Mouse (Mus musculus): ENCODE results near the gene Hacd3.
"Not testable (repeated sequence)": the region's sequence is repeated elsewhere in the genome, so short reads cannot be mapped to it uniquely, and the experiment has no call there.

Hacd3 gene

GRCm38 (mm10) chr9:65020991-65021886 is at the start of gene Hacd3:
Gene Hacd3, minus strand, starts transcription at chr9:65021693.
- DNase-seq (ENCODE audit: low spot score): peak; percentile 78

- no peak for DNase-seq (ENCODE audit: low spot score)
Measured at GRCm38 (mm10) chr9:65070587-65070986, 49.1 kb upstream of the Hacd3 start.

- DNase-seq (ENCODE audit: low spot score): no peak
Measured at GRCm38 (mm10) chr9:65064251-65064650, 42.8 kb upstream of the Hacd3 start.

GRCm38 (mm10) chr9:65050981-65051380 is 29.5 kb upstream of the Hacd3 start:
- DNase-seq (ENCODE audit: low spot score): no peak

GRCm38 (mm10) chr9:65049422-65049821 is 27.9 kb upstream of the Hacd3 start:
- DNase-seq (ENCODE audit: low spot score): no peak

GRCm38 (mm10) chr9:65046993-65047392 is 25.5 kb upstream of the Hacd3 start:
- no peak for DNase-seq (ENCODE audit: low spot score)

GRCm38 (mm10) chr9:65041430-65041829 is 19.9 kb upstream of the Hacd3 start:
- DNase-seq (ENCODE audit: low spot score): no peak

- no peak for DNase-seq (ENCODE audit: low spot score)
Measured at GRCm38 (mm10) chr9:65036861-65037260, 15.4 kb upstream of the Hacd3 start.

GRCm38 (mm10) chr9:65036456-65036855 is 15.0 kb upstream of the Hacd3 start:
- no peak for DNase-seq (ENCODE audit: low spot score)

GRCm38 (mm10) chr9:65032269-65033108 is 11.0 kb upstream of the Hacd3 start, which contains the start of gene Dpp8:
Gene Dpp8, plus strand, starts transcription at chr9:65032414.
- DNase-seq (ENCODE audit: low spot score): peak; percentile 83

GRCm38 (mm10) chr9:65031894-65032268 is 10.4 kb upstream of the Hacd3 start:
- DNase-seq (ENCODE audit: low spot score): no peak

GRCm38 (mm10) chr9:65031355-65031754 is 9.9 kb upstream of the Hacd3 start:
- DNase-seq (ENCODE audit: low spot score): not testable (repeated sequence)

- no peak for DNase-seq (ENCODE audit: low spot score)
Measured at GRCm38 (mm10) chr9:65028313-65028712, 6.8 kb upstream of the Hacd3 start.

GRCm38 (mm10) chr9:65027241-65027640 is 5.7 kb upstream of the Hacd3 start:
- no peak for DNase-seq (ENCODE audit: low spot score)

GRCm38 (mm10) chr9:65023447-65023846 is 2.0 kb upstream of the Hacd3 start:
- DNase-seq (ENCODE audit: low spot score): no peak

GRCm38 (mm10) chr9:65022580-65023135 is 1.2 kb upstream of the Hacd3 start:
- no peak for DNase-seq (ENCODE audit: low spot score)

- no peak for DNase-seq (ENCODE audit: low spot score)
Measured at GRCm38 (mm10) chr9:65021887-65022579, 540 bp upstream of the Hacd3 start.

GRCm38 (mm10) chr9:65020128-65020527 is 1.4 kb downstream of the Hacd3 start:
- DNase-seq (ENCODE audit: low spot score): no peak

- no peak for DNase-seq (ENCODE audit: low spot score)
Measured at GRCm38 (mm10) chr9:65019146-65019545, 2.3 kb downstream of the Hacd3 start.

GRCm38 (mm10) chr9:65018588-65019121 is 2.8 kb downstream of the Hacd3 start:
- DNase-seq (ENCODE audit: low spot score): no peak

- DNase-seq (ENCODE audit: low spot score): no peak
Measured at GRCm38 (mm10) chr9:65017896-65018295, 3.6 kb downstream of the Hacd3 start.
